Mouse (Mus musculus): Measurements from ENCODE around the gene Brip1.

The Brip1 gene

GRCm38 (mm10) chr11:86026556-86027194, 174.3 kb downstream of the Brip1 start:
- no peak for DNase-seq (ENCODE audit: low spot score in 2 of 2)

- no peak for DNase-seq (ENCODE audit: low spot score in 2 of 2)
These were observed 178.6 kb downstream of the Brip1 start for GRCm38 (mm10) chr11:86022439-86022838.

- no peak for DNase-seq (ENCODE audit: low spot score in 2 of 2)
These were observed 181.0 kb downstream of the Brip1 start for GRCm38 (mm10) chr11:86020033-86020432.

GRCm38 (mm10) chr11:86016242-86016641, 184.8 kb downstream of the Brip1 start:
- DNase-seq (ENCODE audit: low spot score in 2 of 2), result no peak

- no peak for DNase-seq (ENCODE audit: low spot score in 2 of 2)
These were observed 187.9 kb downstream of the Brip1 start for GRCm38 (mm10) chr11:86013087-86013486.

GRCm38 (mm10) chr11:86010458-86010857, 190.5 kb downstream of the Brip1 start:
- DNase-seq (ENCODE audit: low spot score in 2 of 2), result no peak

GRCm38 (mm10) chr11:86008211-86008905, 192.6 kb downstream of the Brip1 start:
- no peak for DNase-seq (ENCODE audit: low spot score in 2 of 2)
